Mouse (Mus musculus) heart, adult 2 months (tissue): ENCODE measurements around the gene Fam89a. TPM values are rescaled to one million over a fixed set of nuclear protein-coding genes. Genes with fewer than 3 reads are reported as not detected.
A peak's percentile ranks its signal among the peaks of the same experiment; 100 is the strongest.

ENCODE experiments used
- DNase-seq, 2 experiments: peaks; one replicate each; pipeline ENCODE4 v3.0.0; 2021
- H3K27ac ChIP-seq: fragments of 200-600 bp; 2 replicates; pipeline ENCODE4 v1.8.1; 2022
- H3K27me3 ChIP-seq: fragments of 200-500 bp; 2 replicates; pipeline ENCODE4 v1.6.1; 2012; ENCODE audit warnings: mild to moderate bottlenecking, low read length, inconsistent platforms, mixed read lengths; ENCODE audit not compliant: control insufficient read depth, insufficient read depth
- H3K36me3 ChIP-seq: fragments of 200-500 bp; 2 replicates; pipeline ENCODE4 v1.6.1; 2012; ENCODE audit warnings: low read length, inconsistent platforms; ENCODE audit not compliant: control insufficient read depth, insufficient read depth
- H3K4me1 ChIP-seq: fragments of 200-500 bp; 2 replicates; pipeline ENCODE4 v1.6.1; 2011; ENCODE audit warnings: low read length; ENCODE audit not compliant: control insufficient read depth, insufficient read depth
- H3K4me3 ChIP-seq: fragments of 200-600 bp; 2 replicates; pipeline ENCODE4 v1.8.1; 2022
- H3K79me2 ChIP-seq: fragments of 200-500 bp; replicated peaks from 2 replicates; pipeline ENCODE4 v1.6.1; 2012; ENCODE audit warnings: mild to moderate bottlenecking, inconsistent platforms, low read length, moderate library complexity, mixed read lengths; ENCODE audit not compliant: control insufficient read depth, insufficient read depth
- H3K9ac ChIP-seq: fragments of 200-500 bp; 2 replicates; pipeline ENCODE4 v1.6.1; 2012; ENCODE audit warnings: low read depth, mild to moderate bottlenecking, control low read depth, inconsistent platforms, low read length, mixed read lengths
- CTCF ChIP-seq: fragments of 200-600 bp; IDR thresholded peaks from 2 replicates; pipeline ENCODE4 v1.8.1; 2022; ENCODE audit warnings: antibody characterized with exemption, mild to moderate bottlenecking, moderate library complexity
- EP300 ChIP-seq: fragments of 200-500 bp; IDR thresholded peaks from 2 replicates; pipeline ENCODE4 v1.6.1; 2011; ENCODE audit warnings: low read depth, low read length, control low read depth; ENCODE audit not compliant: insufficient read depth
- POLR2A ChIP-seq: fragments of 200-500 bp; IDR thresholded peaks from 2 replicates; pipeline ENCODE4 v1.6.1; 2011; ENCODE audit warnings: mild to moderate bottlenecking, low read depth, low read length, control low read depth; ENCODE audit not compliant: insufficient read depth
- WGBS: fragments of 180-500 bp; shearing (Covaris S2); methylation state at CpG from one replicate; pipeline ENCODE4 v1.1.7; 2018; 5-methylcytosine and 5-hydroxymethylcytosine counted together
- intact Hi-C: fragments of 180-260 bp; cut with DNase I; formaldehyde crosslinking; loops from one replicate; pipeline ENCODE4 v1.15.1; 2025
- polyA plus RNA-seq: library from polyadenylated mRNA; depleted of rRNA; stranded (reverse); fragments of >200 nt; gene quantifications from 2 replicates; pipeline ENCODE4 v1.2.3, GENCODE M21; 2012
- total RNA-seq, 2 experiments: library from RNA; stranded (reverse); gene quantifications; 2 replicates each; pipeline ENCODE4 v1.2.3; 2021

Fam89a gene
- total and polyA plus RNA-seq, 3 experiments, result 1.6 to 2.1 (median 1.8) TPM

DNA sequence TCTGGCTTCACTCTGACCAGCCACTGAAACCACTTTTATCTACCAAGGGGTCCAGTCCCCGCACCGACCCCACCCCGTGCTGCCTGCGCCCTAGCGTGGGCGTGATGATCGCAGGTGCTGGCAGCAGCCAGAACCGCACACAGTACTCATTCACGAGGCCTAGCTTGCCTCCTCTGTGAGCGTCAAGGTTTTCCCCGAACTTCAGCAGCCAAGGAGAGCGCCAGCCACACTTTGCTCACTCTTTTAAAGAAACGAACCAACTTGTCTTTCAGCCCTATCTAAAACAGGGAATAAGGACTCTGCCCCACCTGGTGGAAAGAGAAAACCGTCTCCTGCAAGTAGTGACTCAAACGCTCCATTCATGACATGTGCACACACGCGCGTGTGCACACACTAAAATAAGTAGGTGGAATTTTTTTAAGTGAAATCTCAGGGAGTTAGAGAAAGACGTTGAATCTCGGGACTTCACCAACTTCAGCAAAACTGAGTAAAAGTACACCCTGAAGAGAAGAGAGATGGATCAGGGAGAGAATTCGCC lies 762 bp upstream of the Fam89a start:
- 59% methylated on average over 21 of the region's 21 CpGs for WGBS

GRCm38 (mm10) chr8:124751191-124751590 lies 441 bp downstream of the Fam89a start:
- DNase-seq, result peak; percentile 53 to 55
- H3K79me2 ChIP-seq, result no peaks in the 10 kb centered on the region
- H3K27me3 ChIP-seq, result peaks cover 2% of the 10 kb centered on the region; the same call in 1 of the 2 replicates
- H3K4me1 ChIP-seq, result no peaks in the 10 kb centered on the region; the same call in 1 of the 2 replicates
- intact Hi-C loops, result no loop called here
- peak overlapping the region; percentile 66 for H3K4me3 ChIP-seq
- H3K27ac ChIP-seq, result peak overlapping the region; percentile 49
- no peaks in the 10 kb centered on the region for H3K36me3 ChIP-seq
- no peak for TF ChIP-seq CTCF
- TF ChIP-seq EP300, result no peak
- no peak for TF ChIP-seq POLR2A
- peak overlapping the region; percentile 63 for H3K9ac ChIP-seq
- 2% methylated on average over 31 of the region's 31 CpGs for WGBS

More for the DNA sequence above, 762 bp upstream of the Fam89a start:
- Histone ChIP-seq H3K9ac (no peak overlapping the region), H3K27ac (no peak overlapping the region), H3K79me2 (no peaks in the 10 kb centered on the region), H3K4me3 (no peak overlapping the region), H3K27me3 (peaks cover 2% of the 10 kb centered on the region; the same call in 1 of the 2 replicates), H3K36me3 (no peaks in the 10 kb centered on the region), H3K4me1 (no peaks in the 10 kb centered on the region; the same call in 1 of the 2 replicates)
- TF ChIP-seq EP300 (no peak), CTCF (no peak)
- DNase-seq, result no peak
- intact Hi-C loops, result no loop called here

GRCm38 (mm10) chr8:124746661-124747060 lies 5.0 kb downstream of the Fam89a start:
- DNase-seq, result no peak
- H3K4me1 ChIP-seq, result no peaks in the 10 kb centered on the region
- no peak overlapping the region for H3K27ac ChIP-seq
- H3K79me2 ChIP-seq, result no peaks in the 10 kb centered on the region
- H3K36me3 ChIP-seq, result no peaks in the 10 kb centered on the region
- peaks cover 2% of the 10 kb centered on the region; the same call in 1 of the 2 replicates for H3K27me3 ChIP-seq
- no peak overlapping the region for H3K9ac ChIP-seq
- 78% methylated on average over 13 of the region's 13 CpGs for WGBS
- H3K4me3 ChIP-seq, result no peak overlapping the region
- intact Hi-C loops, result no loop called here
- TF ChIP-seq POLR2A (no peak), EP300 (no peak), CTCF (no peak)

DNA sequence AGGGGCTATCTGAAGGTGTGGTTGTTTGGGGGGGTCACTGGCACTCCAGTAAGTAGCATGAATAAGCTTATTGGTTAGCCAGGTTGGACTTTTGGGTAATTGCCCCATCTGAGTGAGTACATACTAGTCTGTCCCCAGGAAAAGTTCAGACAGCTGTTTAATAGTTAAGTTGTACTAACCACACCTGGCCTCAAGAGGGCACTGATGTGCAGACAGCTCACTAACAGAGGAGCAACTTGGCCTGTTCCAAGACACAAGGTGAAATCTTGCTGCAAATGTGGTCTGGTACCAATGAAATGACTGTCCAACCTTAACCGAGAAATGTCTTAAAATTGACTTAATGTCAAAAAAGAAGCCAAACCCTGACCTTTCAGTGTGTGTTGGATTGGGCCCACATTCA lies 12.4 kb downstream of the Fam89a start:
- Histone ChIP-seq H3K27me3 (no peaks in the 10 kb centered on the region), H3K36me3 (no peaks in the 10 kb centered on the region), H3K27ac (no peak overlapping the region), H3K79me2 (no peaks in the 10 kb centered on the region), H3K9ac (no peak overlapping the region), H3K4me1 (no peaks in the 10 kb centered on the region), H3K4me3 (no peak overlapping the region)
- TF ChIP-seq EP300 (no peak), POLR2A (no peak), CTCF (peak; percentile 77)
- intact Hi-C loops, result loop anchor here (2.0 to 5.0 kb wide), 2 partner anchors 36 to 88 kb away; no protein-coding TSS in a partner anchor
- DNase-seq, result no peak
- WGBS, result 84% methylated on average over 1 of the region's 1 CpGs

GRCm38 (mm10) chr8:124735371-124735911 lies 16.2 kb downstream of the Fam89a start:
- TF ChIP-seq POLR2A (no peak), EP300 (no peak), CTCF (no peak)
- intact Hi-C loops, result loop anchor here (5.0 kb wide), 1 partner anchor 92 kb away; no protein-coding TSS in a partner anchor
- no peak overlapping the region for H3K4me3 ChIP-seq
- no peak for DNase-seq
- no peaks in the 10 kb centered on the region for H3K27me3 ChIP-seq
- no peaks in the 10 kb centered on the region for H3K4me1 ChIP-seq
- no peaks in the 10 kb centered on the region for H3K36me3 ChIP-seq
- H3K79me2 ChIP-seq, result no peaks in the 10 kb centered on the region
- no peak overlapping the region for H3K27ac ChIP-seq
- H3K9ac ChIP-seq, result no peak overlapping the region
- WGBS, result 73% methylated on average over 3 of the region's 3 CpGs

GRCm38 (mm10) chr8:124732828-124733227 lies 18.8 kb downstream of the Fam89a start:
- no peak overlapping the region for H3K4me3 ChIP-seq
- H3K79me2 ChIP-seq, result no peaks in the 10 kb centered on the region
- intact Hi-C loops, result no loop called here
- no peaks in the 10 kb centered on the region for H3K36me3 ChIP-seq
- no peak overlapping the region for H3K9ac ChIP-seq
- TF ChIP-seq EP300 (no peak), POLR2A (no peak)
- H3K4me1 ChIP-seq, result no peaks in the 10 kb centered on the region
- no peak overlapping the region for H3K27ac ChIP-seq
- H3K27me3 ChIP-seq, result no peaks in the 10 kb centered on the region
- DNase-seq, result no peak
- 71% methylated on average over 8 of the region's 8 CpGs for WGBS
